Mouse (Mus musculus) liver, adult 2 months (tissue): ENCODE data around the gene Tesk2.
A peak's percentile ranks its signal among the peaks of the same experiment; 100 is the strongest.

Experiments
- CTCF ChIP-seq: fragments of 200-500 bp; IDR thresholded peaks from 2 replicates; pipeline ENCODE4 v1.5.1; 2011; ENCODE audit warnings: low read depth, low read length, control low read depth
- POLR2A ChIP-seq: fragments of 200-500 bp; IDR thresholded peaks from 2 replicates; pipeline ENCODE4 v1.6.1; 2011; ENCODE audit warnings: low read length, control low read depth; ENCODE audit not compliant: insufficient read depth; ENCODE audit errors: extremely low read depth

DNA sequence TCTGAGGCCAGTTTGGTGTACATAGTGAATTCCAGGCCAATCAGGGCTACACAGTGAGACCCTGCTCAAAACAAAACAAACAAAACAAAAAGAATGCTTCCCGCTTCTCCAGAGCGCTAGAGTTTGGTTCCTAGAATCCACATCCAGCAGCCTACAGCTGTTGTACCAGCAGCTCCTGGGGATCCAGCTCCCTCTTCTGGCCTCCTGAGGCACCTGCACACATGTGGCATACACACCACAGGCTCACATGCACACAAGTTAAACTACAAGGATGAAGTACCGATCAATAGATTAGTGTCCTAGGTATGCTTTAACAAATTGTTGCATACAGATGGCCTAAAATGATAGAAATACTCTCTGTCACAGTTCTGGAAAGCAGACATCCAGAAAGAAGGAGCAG, 123.6 kb downstream of the Tesk2 start:
- TF ChIP-seq CTCF, result peak; percentile 18; the same call in 1 of the 2 replicates
- no peak for TF ChIP-seq POLR2A
